Mouse (Mus musculus) forebrain, embryonic 11.5 days (tissue): ENCODE measurements at regions not wholly inside any gene's neighbourhood (a gene's known extent, or its start where the extent isn't known, plus 50 kb on each side); places are given as distances from the start of the nearest gene placed in this dataset.

Experiments used
- ATAC-seq: fragments of 200-750 bp; cut with Nextera tagmentation; replicated peaks from 2 replicates; pipeline ENCODE4 v1.8.0; 2017; ENCODE audit warnings: moderate TSS enrichment; ENCODE audit not compliant: low FRiP score
- DNase-seq: peaks from one replicate; pipeline ENCODE4 v3.0.0-alpha.2; 2017; ENCODE audit warnings: low spot score
- H3K27ac ChIP-seq: fragments of 300-500 bp; sonication (generic); 2 replicates; pipeline ENCODE4 v1.5.1; 2014; ENCODE audit warnings: low read depth, low read length
- H3K27me3 ChIP-seq: fragments of 300-500 bp; sonication (generic); 2 replicates; pipeline ENCODE4 v1.6.1; 2014; ENCODE audit warnings: mild to moderate bottlenecking, low read length, mixed read lengths; ENCODE audit not compliant: control insufficient read depth, insufficient read depth
- H3K36me3 ChIP-seq: fragments of 300-500 bp; sonication (generic); 2 replicates; pipeline ENCODE4 v1.6.1; 2014; ENCODE audit warnings: mild to moderate bottlenecking, low read length, moderate library complexity, mixed read lengths; ENCODE audit not compliant: control insufficient read depth, insufficient read depth
- H3K4me1 ChIP-seq: fragments of 300-500 bp; sonication (generic); replicated peaks from 2 replicates; pipeline ENCODE4 v1.6.1; 2014; ENCODE audit warnings: low read length, mixed read lengths; ENCODE audit not compliant: control insufficient read depth, insufficient read depth
- H3K4me2 ChIP-seq: fragments of 300-500 bp; sonication (generic); 2 replicates; pipeline ENCODE4 v1.6.1; 2014; ENCODE audit warnings: low read depth, mild to moderate bottlenecking, low read length, moderate library complexity, mixed read lengths; ENCODE audit not compliant: severe bottlenecking
- H3K4me3 ChIP-seq: fragments of 300-500 bp; sonication (generic); 2 replicates; pipeline ENCODE4 v1.5.1; 2014; ENCODE audit warnings: low read depth, low read length
- H3K9ac ChIP-seq: fragments of 300-500 bp; sonication (generic); 2 replicates; pipeline ENCODE4 v1.6.1; 2014; ENCODE audit warnings: low read length
- H3K9me3 ChIP-seq: fragments of 300-500 bp; sonication (generic); 2 replicates; pipeline ENCODE4 v1.6.1; 2016; ENCODE audit warnings: low read length, mixed read lengths; ENCODE audit not compliant: control insufficient read depth
- WGBS: fragments of 180-500 bp; shearing (Covaris S2); extraction: QIAGEN DNeasy Blood & Tissue Kit; methylation state at CpG from one replicate; pipeline ENCODE4 v1.1.7; 2014; 5-methylcytosine and 5-hydroxymethylcytosine counted together

DNA sequence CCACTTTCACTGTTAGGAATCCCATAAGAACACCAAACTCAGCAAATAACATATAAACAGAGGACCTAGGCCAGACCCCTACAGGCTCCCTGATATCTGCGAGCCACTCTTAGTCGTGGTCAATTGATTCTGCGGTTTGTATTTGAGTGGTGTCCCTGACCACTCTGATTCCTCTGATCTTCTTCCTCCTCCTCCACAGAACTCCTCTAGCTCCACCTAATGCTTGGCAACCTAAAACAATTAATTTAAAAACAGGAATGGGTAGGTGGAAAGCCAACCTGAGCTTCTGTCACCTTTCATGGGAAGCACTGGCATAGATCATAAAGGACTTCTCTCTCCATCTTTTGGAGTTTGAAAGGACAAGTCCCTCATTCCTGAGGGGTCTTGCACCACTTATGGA, 1316.0 kb downstream of the Gsdmc2 start:
- Histone ChIP-seq H3K27ac (no peak overlapping the region), H3K4me1 (no peaks in the 10 kb centered on the region), H3K4me3 (no peak overlapping the region), H3K9me3 (no peaks in the 10 kb centered on the region), H3K9ac (no peak overlapping the region), H3K27me3 (no peaks in the 10 kb centered on the region), H3K4me2 (no peak overlapping the region), H3K36me3 (no peaks in the 10 kb centered on the region)
- 81% methylated on average over 3 of the region's 3 CpGs for WGBS
- DNase-seq (no peak), ATAC-seq (no peak)

DNA sequence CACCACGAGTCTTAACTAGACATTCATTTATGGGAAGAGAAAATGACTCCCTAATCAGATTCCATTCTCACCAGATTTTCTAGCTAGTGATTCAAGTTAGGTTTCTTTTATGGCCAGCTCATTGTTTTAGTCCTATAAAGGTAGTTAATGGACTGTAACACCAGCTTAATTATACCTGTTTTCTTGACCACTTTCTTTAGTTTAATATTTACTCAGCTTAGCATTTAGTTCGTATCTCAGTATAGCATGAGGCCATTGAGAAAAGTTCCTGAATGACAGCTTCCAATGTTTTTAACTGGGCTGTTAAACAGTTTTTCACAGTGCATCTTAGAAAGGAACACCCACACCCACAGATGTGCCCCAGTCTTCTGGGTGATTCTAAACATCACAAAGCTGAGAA, 1320.3 kb downstream of the Gsdmc2 start:
- ATAC-seq (no peak), DNase-seq (no peak)
- no peaks in the 10 kb centered on the region for H3K36me3 ChIP-seq
- H3K27me3 ChIP-seq: no peaks in the 10 kb centered on the region
- WGBS: 42% methylated on average over 2 of the region's 2 CpGs
- H3K4me3 ChIP-seq: no peak overlapping the region
- H3K4me2 ChIP-seq: no peak overlapping the region
- no peaks in the 10 kb centered on the region for H3K4me1 ChIP-seq
- H3K27ac ChIP-seq: no peak overlapping the region
- H3K9me3 ChIP-seq: no peaks in the 10 kb centered on the region
- H3K9ac ChIP-seq: no peak overlapping the region

DNA sequence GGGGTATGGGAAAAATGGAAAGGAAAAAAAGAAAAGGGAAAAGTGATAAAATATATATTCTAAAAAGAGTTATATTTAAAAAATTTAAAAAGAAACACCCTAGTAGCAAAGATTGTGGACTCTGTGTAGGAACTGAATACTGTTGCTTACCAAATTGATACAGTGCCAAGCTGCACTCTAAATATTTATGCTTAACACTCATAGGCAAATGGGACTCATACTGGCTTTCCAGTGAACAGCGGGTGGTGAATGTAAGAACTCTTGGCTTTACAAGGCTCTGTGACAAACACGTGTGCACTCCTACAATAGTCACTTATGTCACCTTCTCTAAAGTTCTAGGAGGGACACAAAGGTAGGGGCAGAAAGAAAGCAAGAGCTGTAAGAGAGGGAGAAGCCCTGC, 1320.8 kb downstream of the Gsdmc2 start:
- Histone ChIP-seq H3K36me3 (no peaks in the 10 kb centered on the region), H3K4me3 (no peak overlapping the region), H3K9ac (no peak overlapping the region), H3K9me3 (no peaks in the 10 kb centered on the region), H3K27me3 (no peaks in the 10 kb centered on the region), H3K27ac (no peak overlapping the region), H3K4me2 (no peak overlapping the region), H3K4me1 (no peaks in the 10 kb centered on the region)
- DNase-seq (no peak), ATAC-seq (no peak)
- WGBS: 77% methylated on average over 2 of the region's 2 CpGs

DNA sequence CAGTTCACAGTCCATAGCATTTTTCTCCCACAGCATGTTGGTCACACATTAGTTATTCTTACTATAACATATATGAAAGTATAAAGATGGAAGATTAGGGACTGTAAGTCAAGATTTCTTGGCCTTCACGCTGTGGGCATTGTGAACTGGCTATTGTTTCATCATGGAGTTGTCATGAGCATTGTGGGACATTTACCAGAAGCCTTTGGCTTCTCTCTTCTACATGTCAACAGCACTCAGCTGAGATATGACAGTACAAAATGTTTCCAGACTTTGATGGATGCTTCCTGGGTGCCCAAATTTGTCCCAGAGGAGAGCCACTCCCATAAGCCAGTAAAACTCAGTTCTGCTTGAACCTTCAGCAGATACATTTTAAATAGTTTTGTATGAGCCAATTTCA, 1331.5 kb downstream of the Gsdmc2 start:
- Histone ChIP-seq H3K4me2 (no peak overlapping the region), H3K4me3 (no peak overlapping the region), H3K4me1 (no peaks in the 10 kb centered on the region), H3K36me3 (no peaks in the 10 kb centered on the region), H3K27me3 (no peaks in the 10 kb centered on the region), H3K9me3 (no peaks in the 10 kb centered on the region), H3K9ac (no peak overlapping the region), H3K27ac (no peak overlapping the region)
- no peak for ATAC-seq
- no peak for DNase-seq
- 71% methylated on average over 1 of the region's 1 CpGs for WGBS

DNA sequence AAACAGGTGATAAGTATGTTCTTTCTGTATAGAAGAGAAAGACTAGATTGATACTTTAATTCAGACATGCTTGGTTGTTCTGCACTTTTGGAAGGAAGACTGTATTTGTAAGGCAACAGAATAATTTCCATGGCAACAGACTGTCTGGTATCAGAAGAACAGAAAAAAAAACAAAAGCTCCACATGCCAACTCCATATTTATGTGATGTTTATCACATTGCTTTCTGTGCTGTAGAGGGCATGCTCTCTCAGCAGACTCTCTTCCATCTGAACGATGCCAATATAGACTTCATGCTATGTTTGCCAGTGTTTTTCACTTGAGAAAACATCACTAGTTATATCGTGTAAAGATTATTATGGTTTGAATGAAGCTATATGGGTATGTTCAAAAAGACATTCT, 1333.5 kb downstream of the Gsdmc2 start:
- no peak for ATAC-seq
- H3K9ac ChIP-seq: no peak overlapping the region
- DNase-seq: no peak
- no peak overlapping the region for H3K4me3 ChIP-seq
- no peaks in the 10 kb centered on the region for H3K4me1 ChIP-seq
- H3K36me3 ChIP-seq: no peaks in the 10 kb centered on the region
- WGBS: 96% methylated on average over 2 of the region's 2 CpGs
- H3K4me2 ChIP-seq: no peak overlapping the region
- no peaks in the 10 kb centered on the region for H3K9me3 ChIP-seq
- H3K27me3 ChIP-seq: no peaks in the 10 kb centered on the region
- no peak overlapping the region for H3K27ac ChIP-seq

DNA sequence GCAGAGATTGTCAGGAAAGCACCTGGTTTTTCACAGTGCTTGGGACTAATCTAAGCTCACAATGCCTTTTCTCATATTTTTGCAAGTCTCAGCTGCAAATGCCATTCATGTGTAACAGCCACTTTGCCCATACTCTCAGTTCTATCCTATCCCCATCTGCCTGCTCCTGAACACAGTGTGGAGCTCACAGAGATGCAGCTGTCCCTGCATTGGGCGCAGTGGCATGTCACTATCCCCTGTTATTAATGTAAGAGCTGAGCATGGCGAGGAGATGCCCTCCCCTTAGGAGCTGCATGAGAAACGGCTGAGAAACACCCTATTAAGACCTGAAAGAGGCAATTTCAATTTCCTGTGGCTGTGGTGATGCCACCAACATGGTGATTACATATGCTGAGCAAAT, 1341.1 kb downstream of the Gsdmc2 start:
- H3K9me3 ChIP-seq: no peaks in the 10 kb centered on the region
- ATAC-seq (no peak), DNase-seq (no peak)
- H3K9ac ChIP-seq: no peak overlapping the region
- H3K4me1 ChIP-seq: no peaks in the 10 kb centered on the region
- no peaks in the 10 kb centered on the region for H3K36me3 ChIP-seq
- H3K4me2 ChIP-seq: no peak overlapping the region
- WGBS: 77% methylated on average over 3 of the region's 3 CpGs
- no peak overlapping the region for H3K27ac ChIP-seq
- H3K4me3 ChIP-seq: no peak overlapping the region
- H3K27me3 ChIP-seq: no peaks in the 10 kb centered on the region

DNA sequence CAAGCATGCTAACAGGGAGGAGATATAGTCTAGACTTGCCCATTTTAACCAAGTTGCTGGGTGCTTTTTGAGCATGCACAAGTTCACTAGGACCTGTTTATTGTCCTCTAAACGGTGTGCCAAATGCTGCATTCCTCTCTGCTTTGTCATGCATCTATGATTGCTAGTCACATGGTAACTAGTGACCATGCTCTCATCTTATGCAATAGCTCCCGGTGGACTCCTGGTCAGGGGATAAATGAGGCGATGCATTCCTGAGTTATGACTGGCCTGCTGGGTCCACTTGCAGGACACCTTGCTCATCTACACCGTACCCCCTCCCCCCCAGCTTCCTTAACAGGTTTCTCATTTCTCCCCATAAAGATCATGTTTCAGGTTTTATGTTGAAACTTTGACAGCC, 1344.0 kb downstream of the Gsdmc2 start:
- H3K36me3 ChIP-seq: no peaks in the 10 kb centered on the region
- no peaks in the 10 kb centered on the region for H3K27me3 ChIP-seq
- no peak overlapping the region for H3K9ac ChIP-seq
- no peak overlapping the region for H3K4me3 ChIP-seq
- no peak for ATAC-seq
- WGBS: 83% methylated on average over 4 of the region's 4 CpGs
- peaks cover 3% of the 10 kb centered on the region; the same call in 1 of the 2 replicates for H3K4me1 ChIP-seq
- H3K27ac ChIP-seq: no peak overlapping the region
- DNase-seq: no peak
- no peak overlapping the region for H3K4me2 ChIP-seq
- H3K9me3 ChIP-seq: no peaks in the 10 kb centered on the region

DNA sequence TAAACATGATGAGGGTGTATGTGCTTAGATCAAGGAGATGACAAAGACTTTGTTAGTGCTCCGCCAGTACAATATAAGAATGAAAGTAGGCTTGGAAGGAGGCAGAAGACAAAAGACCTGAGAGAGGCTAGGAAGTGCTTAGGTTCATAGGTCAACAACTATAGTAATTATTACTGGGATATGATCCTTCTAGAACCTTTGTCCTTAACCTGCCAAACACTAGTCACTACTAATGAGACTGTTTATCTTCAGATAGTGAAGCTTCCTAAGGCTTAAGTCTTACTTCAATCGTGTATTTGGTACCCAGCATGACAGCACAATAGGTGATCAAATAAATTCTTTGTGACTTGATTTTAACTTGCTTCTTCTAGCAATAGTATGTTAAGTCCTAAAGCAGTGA, 1344.5 kb downstream of the Gsdmc2 start:
- H3K27me3 ChIP-seq: no peaks in the 10 kb centered on the region
- peaks cover 3% of the 10 kb centered on the region; the same call in 1 of the 2 replicates for H3K4me1 ChIP-seq
- H3K4me3 ChIP-seq: no peak overlapping the region
- no peak overlapping the region for H3K9ac ChIP-seq
- 70% methylated on average over 2 of the region's 2 CpGs for WGBS
- H3K4me2 ChIP-seq: no peak overlapping the region
- no peaks in the 10 kb centered on the region for H3K36me3 ChIP-seq
- no peak overlapping the region for H3K27ac ChIP-seq
- DNase-seq: no peak
- H3K9me3 ChIP-seq: no peaks in the 10 kb centered on the region
- ATAC-seq: no peak

DNA sequence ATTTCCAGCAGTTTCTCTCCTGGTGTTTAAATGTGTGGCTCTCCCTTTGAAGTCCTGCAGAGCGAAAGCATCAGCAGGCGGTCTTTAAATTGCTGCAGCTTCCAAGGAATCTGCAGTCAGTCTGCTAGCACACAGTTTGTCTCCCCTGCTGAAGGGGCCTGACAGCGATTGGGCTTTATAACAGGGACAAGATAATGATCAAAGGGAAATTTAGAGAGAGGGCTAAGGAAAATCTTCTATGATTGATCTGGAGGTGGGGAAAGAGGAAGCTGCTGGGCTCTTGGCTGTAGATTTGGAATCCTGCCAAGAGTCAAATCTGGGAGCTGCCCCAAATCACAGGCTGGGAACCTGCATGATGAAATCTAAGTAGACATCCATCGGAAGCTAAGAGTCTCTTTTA, 1348.8 kb downstream of the Gsdmc2 start:
- no peaks in the 10 kb centered on the region for H3K9me3 ChIP-seq
- no peak for DNase-seq
- WGBS: 21% methylated on average over 4 of the region's 4 CpGs

More for the DNA sequence above, 1348.8 kb downstream of the Gsdmc2 start:
- Histone ChIP-seq H3K4me2 (no peak overlapping the region), H3K4me3 (no peak overlapping the region), H3K36me3 (no peaks in the 10 kb centered on the region), H3K27me3 (no peaks in the 10 kb centered on the region), H3K27ac (no peak overlapping the region), H3K4me1 (peaks cover 3% of the 10 kb centered on the region; the same call in 1 of the 2 replicates), H3K9ac (no peak overlapping the region)
- no peak for ATAC-seq
